Comparison of ENCODE assay signal across 14 mouse cellular contexts in the genomic region with DNA sequence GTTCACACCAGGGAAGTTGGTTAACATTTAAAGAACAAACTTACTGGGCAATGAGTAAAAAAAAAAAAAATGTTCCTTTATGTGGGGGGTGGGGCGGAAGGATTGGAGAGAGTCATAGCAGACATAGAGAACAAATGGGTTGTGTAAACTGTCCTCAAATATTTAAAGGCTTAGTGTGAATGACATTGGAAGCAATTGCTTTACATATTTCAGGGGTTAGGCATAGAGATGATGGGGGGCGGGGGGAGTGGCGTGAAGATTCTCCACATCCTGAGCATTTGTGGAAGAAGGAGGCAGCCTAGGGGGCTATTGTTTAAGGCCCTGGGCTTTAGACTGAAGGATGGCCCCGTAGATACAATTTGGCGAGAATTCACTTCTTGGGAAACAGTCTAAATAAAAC. TPM values are rescaled to one million over a fixed set of nuclear protein-coding genes. Genes with fewer than 3 reads are reported as not detected.
A peak's percentile ranks its signal among the peaks of the same experiment; 100 is the strongest.
DNase-seq lines count a peak whose midpoint lies in the region; ATAC-seq lines count a peak whose summit lies in the region.
"Had no signal": no experiment of that assay in that cellular context is flagged by ENCODE, and none has a peak within 500 bp of the region (broad histone marks: within the 10 kb centered on the region; RNA-seq: fewer than 3 reads in every experiment).

No protein-coding gene starts in this region.

- peaks cover 24% of the 10 kb centered on the region for H3K36me3 ChIP-seq in heart, embryonic 13.5 days
- H3K36me3 ChIP-seq in kidney, embryonic 15.5 days: peaks cover 70% of the 10 kb centered on the region
- H3K36me3 ChIP-seq in embryonic facial prominence, embryonic 13.5 days: peaks cover 50% of the 10 kb centered on the region
- H3K36me3 ChIP-seq in intestine, embryonic 16.5 days (ENCODE audit: control insufficient read depth, insufficient read depth, low read length): no peaks in the 10 kb centered on the region

- ATAC-seq in heart, embryonic 13.5 days (ENCODE audit: extremely low read depth, insufficient number of reproducible peaks, low FRiP score, low TSS enrichment): no peak
- no peak for ATAC-seq in kidney, embryonic 15.5 days (replicated peaks; ENCODE audit: low FRiP score)
- no peak for ATAC-seq in embryonic facial prominence, embryonic 13.5 days (ENCODE audit: insufficient number of reproducible peaks, insufficient read depth, low FRiP score, low TSS enrichment, low read depth)
- no peak for ATAC-seq in intestine, embryonic 16.5 days
- ATAC-seq: forebrain, embryonic 14.5 days had no signal

- H3K9me3 ChIP-seq in heart, embryonic 13.5 days: no peaks in the 10 kb centered on the region
- no peaks in the 10 kb centered on the region for H3K9me3 ChIP-seq in kidney, embryonic 15.5 days (replicated peaks)
- H3K9me3 ChIP-seq in embryonic facial prominence, embryonic 13.5 days: no peaks in the 10 kb centered on the region
- H3K9me3 ChIP-seq in intestine, embryonic 16.5 days (ENCODE audit: control insufficient read depth, low read length): no peaks in the 10 kb centered on the region

- no peaks in the 10 kb centered on the region for H3K27me3 ChIP-seq in heart, embryonic 13.5 days (replicated peaks)
- no peaks in the 10 kb centered on the region for H3K27me3 ChIP-seq in kidney, embryonic 15.5 days
- H3K27me3 ChIP-seq in embryonic facial prominence, embryonic 13.5 days: no peaks in the 10 kb centered on the region
- no peaks in the 10 kb centered on the region for H3K27me3 ChIP-seq in intestine, embryonic 16.5 days (replicated peaks; ENCODE audit: control insufficient read depth, insufficient read depth, low read length)

- WGBS in heart, embryonic 13.5 days: 73% methylated on average over 5 of the region's 5 CpGs
- WGBS in kidney, embryonic 15.5 days: 66% methylated on average over 5 of the region's 5 CpGs
- 55% methylated on average over 5 of the region's 5 CpGs for WGBS in embryonic facial prominence, embryonic 13.5 days
- WGBS in intestine, embryonic 16.5 days: 67% methylated on average over 5 of the region's 5 CpGs

- no peak overlapping the region for H3K9ac ChIP-seq in heart, embryonic 13.5 days
- H3K9ac ChIP-seq in kidney, embryonic 15.5 days: no peak overlapping the region
- H3K9ac ChIP-seq in embryonic facial prominence, embryonic 13.5 days: no peak overlapping the region
- H3K9ac ChIP-seq in intestine, embryonic 16.5 days (ENCODE audit: low read depth, low read length): no peak overlapping the region

- DNase-seq in heart, adult 18-20 months: no peak
- DNase-seq in kidney, adult 11 months: no peak
- no peak for DNase-seq in urinary bladder, postnatal 4 days (ENCODE audit: low spot score in 2 of 2)
- DNase-seq: adrenal gland, adult 2 months; cerebellum, adult 11-12 months; cerebellum, postnatal 36 days; heart, postnatal 14 days; midbrain, embryonic 14.5 days had no signal

- no peak overlapping the region for H3K4me2 ChIP-seq in heart, embryonic 13.5 days
- 0 out of 2 replicates have a peak overlapping the region, but pooled peaks have one; percentile 20 for H3K4me2 ChIP-seq in kidney, embryonic 15.5 days
- H3K4me2 ChIP-seq in embryonic facial prominence, embryonic 13.5 days: peak overlapping the region; percentile 40; the same call in 1 of the 2 replicates
- no peak overlapping the region for H3K4me2 ChIP-seq in intestine, embryonic 16.5 days (ENCODE audit: low read depth, low read length)

- peak overlapping the region; percentile 50 for H3K27ac ChIP-seq in heart, embryonic 13.5 days (replicated peaks)
- H3K27ac ChIP-seq in kidney, embryonic 15.5 days: peak overlapping the region; percentile 79
- peak overlapping the region; percentile 41 for H3K27ac ChIP-seq in embryonic facial prominence, embryonic 13.5 days
- H3K27ac ChIP-seq in intestine, embryonic 16.5 days (ENCODE audit: low read length): peak overlapping the region; percentile 53; the same call in 1 of the 2 replicates

- H3K4me1 ChIP-seq in heart, embryonic 13.5 days: peaks cover 35% of the 10 kb centered on the region
- peaks cover 23% of the 10 kb centered on the region for H3K4me1 ChIP-seq in kidney, embryonic 15.5 days
- H3K4me1 ChIP-seq in embryonic facial prominence, embryonic 13.5 days: peaks cover 27% of the 10 kb centered on the region
- H3K4me1 ChIP-seq in intestine, embryonic 16.5 days (ENCODE audit: control insufficient read depth, insufficient read depth, low read length): peaks cover 6% of the 10 kb centered on the region

- H3K4me3 ChIP-seq in heart, embryonic 13.5 days: no peak overlapping the region
- no peak overlapping the region for H3K4me3 ChIP-seq in kidney, embryonic 15.5 days (replicated peaks)
- no peak overlapping the region for H3K4me3 ChIP-seq in embryonic facial prominence, embryonic 13.5 days
- no peak overlapping the region for H3K4me3 ChIP-seq in intestine, embryonic 16.5 days (ENCODE audit: low read length)

RNA-seq across cellular contexts. Expression of a gene that starts 15.0 kb away (rescaled TPM):
- 11.3 and 12.4 TPM in 2 replicates for polyA plus RNA-seq in heart, embryonic 13.5 days (2015; fragmentation: Nextera tagmentation; extraction: Ambion mirVana)
- total RNA-seq in heart, adult 18-20 months (2021): not detected
- 28.3 and 30.3 TPM in 2 replicates for polyA plus RNA-seq in kidney, embryonic 15.5 days (2015; fragmentation: Nextera tagmentation; extraction: Ambion mirVana)
- polyA plus RNA-seq in embryonic facial prominence, embryonic 13.5 days (2015; fragmentation: Nextera tagmentation; extraction: Ambion mirVana): 59.2 and 64.9 TPM in 2 replicates
- polyA plus RNA-seq in intestine, embryonic 16.5 days (2015; fragmentation: Nextera tagmentation; extraction: Ambion mirVana): 18.6 and 21.1 TPM in 2 replicates
- polyA plus RNA-seq: spleen, adult 2 months had no signal

Comparison
In these comparisons a context has a peak if more than half of its experiments do, and no peak if none do; other contexts are left out.
1. H3K4me2 ChIP-seq: peak in kidney, embryonic 15.5 days (single experiment) and embryonic facial prominence, embryonic 13.5 days (single experiment); none in heart, embryonic 13.5 days (single experiment) and intestine, embryonic 16.5 days (single experiment).
2. Peak in every context shown above with its lines, with median percentiles within 50 percentile points of each other: H3K27ac ChIP-seq.